ENCODE assay signal across 12 mouse cellular contexts in the genomic region with DNA sequence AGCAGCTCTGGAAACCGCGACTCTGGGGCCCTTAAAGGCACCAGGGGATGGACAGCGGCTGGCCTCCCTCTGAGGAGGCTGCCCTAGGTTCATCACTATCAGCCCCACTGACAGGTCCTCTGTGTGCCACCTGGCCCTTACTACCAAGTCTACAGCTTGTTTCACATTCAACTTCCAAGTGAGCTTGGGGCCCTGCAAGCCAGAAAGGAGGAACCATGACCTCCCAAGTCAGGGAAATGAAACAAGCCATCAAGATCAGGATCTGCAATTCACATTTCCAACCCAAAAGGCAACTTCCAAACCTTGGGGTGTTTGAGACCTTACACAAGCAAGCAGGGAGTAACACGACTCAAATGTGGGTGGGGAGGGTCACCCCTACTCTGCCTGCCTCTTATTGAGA. TPM values are rescaled to one million over a fixed set of nuclear protein-coding genes. Genes with fewer than 3 reads are reported as not detected.
DNase-seq lines count a peak whose midpoint lies in the region; ATAC-seq and TF ChIP-seq lines count a peak whose summit lies in the region.
"Had no signal": no experiment of that assay in that cellular context is flagged by ENCODE, and none has a peak within 500 bp of the region (broad histone marks: within the 10 kb centered on the region; RNA-seq: fewer than 3 reads in every experiment).

No protein-coding gene starts in this region.

- peaks cover 4% of the 10 kb centered on the region; the same call in 1 of the 2 replicates for H3K27me3 ChIP-seq in lung, embryonic 14.5 days (ENCODE audit: insufficient read depth, low read length)
- H3K27me3 ChIP-seq in forebrain, embryonic 15.5 days: no peaks in the 10 kb centered on the region
- no peaks in the 10 kb centered on the region for H3K27me3 ChIP-seq in limb, embryonic 12.5 days
- peaks cover 4% of the 10 kb centered on the region; the same call in 1 of the 2 replicates for H3K27me3 ChIP-seq in neural tube, embryonic 15.5 days (replicated peaks)

- peak overlapping the region; percentile 69 for H3K4me2 ChIP-seq in lung, embryonic 14.5 days
- peak overlapping the region; percentile 48 for H3K4me2 ChIP-seq in forebrain, embryonic 15.5 days (replicated peaks)
- H3K4me2 ChIP-seq in limb, embryonic 12.5 days: peak overlapping the region; percentile 58
- peak overlapping the region; percentile 68 for H3K4me2 ChIP-seq in neural tube, embryonic 15.5 days

- no peak overlapping the region for H3K27ac ChIP-seq in lung, embryonic 14.5 days (ENCODE audit: low read depth)
- H3K27ac ChIP-seq in forebrain, embryonic 15.5 days (replicated peaks): no peak overlapping the region
- H3K27ac ChIP-seq in limb, embryonic 12.5 days: no peak overlapping the region
- no peak overlapping the region for H3K27ac ChIP-seq in neural tube, embryonic 15.5 days (replicated peaks)
- H3K27ac ChIP-seq: liver, embryonic 14.5 days had no signal

- no peak overlapping the region for H3K4me3 ChIP-seq in lung, embryonic 14.5 days (ENCODE audit: low read depth, low read length)
- H3K4me3 ChIP-seq in forebrain, embryonic 15.5 days: peak overlapping the region; percentile 80
- peak overlapping the region; percentile 84 for H3K4me3 ChIP-seq in limb, embryonic 12.5 days (replicated peaks)
- H3K4me3 ChIP-seq in neural tube, embryonic 15.5 days (replicated peaks): peak overlapping the region; percentile 72
- H3K4me3 ChIP-seq: myocyte had no signal

- no peak for TF ChIP-seq CTCF in lung, embryonic 14.5 days (IDR thresholded peaks at IDR 0.05; ENCODE audit: low read depth)

- WGBS in lung, embryonic 14.5 days: 39% methylated on average over 4 of the region's 4 CpGs
- 38% methylated on average over 4 of the region's 4 CpGs for WGBS in forebrain, embryonic 15.5 days
- WGBS in limb, embryonic 12.5 days: 66% methylated on average over 4 of the region's 4 CpGs
- 53% methylated on average over 4 of the region's 4 CpGs for WGBS in neural tube, embryonic 15.5 days

- H3K4me1 ChIP-seq in lung, embryonic 14.5 days (ENCODE audit: insufficient read depth): no peaks in the 10 kb centered on the region
- peaks cover 29% of the 10 kb centered on the region for H3K4me1 ChIP-seq in forebrain, embryonic 15.5 days
- H3K4me1 ChIP-seq in limb, embryonic 12.5 days (replicated peaks): peaks cover 24% of the 10 kb centered on the region
- H3K4me1 ChIP-seq in neural tube, embryonic 15.5 days: peaks cover 38% of the 10 kb centered on the region

- H3K9me3 ChIP-seq in lung, embryonic 14.5 days (ENCODE audit: low read depth, low read length): no peaks in the 10 kb centered on the region
- no peaks in the 10 kb centered on the region for H3K9me3 ChIP-seq in forebrain, embryonic 15.5 days
- H3K9me3 ChIP-seq in limb, embryonic 12.5 days: no peaks in the 10 kb centered on the region
- no peaks in the 10 kb centered on the region for H3K9me3 ChIP-seq in neural tube, embryonic 15.5 days (replicated peaks)

- ATAC-seq in lung, embryonic 14.5 days (ENCODE audit: insufficient read depth): no peak
- no peak for ATAC-seq in forebrain, embryonic 15.5 days (replicated peaks)
- no peak for ATAC-seq in limb, embryonic 12.5 days (ENCODE audit: insufficient number of reproducible peaks, insufficient read depth, low FRiP score, low TSS enrichment, low read depth)
- no peak for ATAC-seq in neural tube, embryonic 15.5 days (ENCODE audit: low FRiP score)

- H3K36me3 ChIP-seq in lung, embryonic 14.5 days (ENCODE audit: insufficient read depth): no peaks in the 10 kb centered on the region
- H3K36me3 ChIP-seq in forebrain, embryonic 15.5 days: no peaks in the 10 kb centered on the region
- peaks cover 26% of the 10 kb centered on the region for H3K36me3 ChIP-seq in limb, embryonic 12.5 days
- H3K36me3 ChIP-seq in neural tube, embryonic 15.5 days: no peaks in the 10 kb centered on the region

- H3K9ac ChIP-seq in lung, embryonic 14.5 days: no peak overlapping the region
- H3K9ac ChIP-seq in forebrain, embryonic 15.5 days (replicated peaks): peak overlapping the region; percentile 20; the same call in 1 of the 2 replicates
- H3K9ac ChIP-seq in limb, embryonic 12.5 days (replicated peaks): peak overlapping the region; percentile 84; the same call in 1 of the 2 replicates
- H3K9ac ChIP-seq in neural tube, embryonic 15.5 days (replicated peaks): 0 out of 2 replicates have a peak overlapping the region, but pooled peaks have one; percentile 20
- H3K9ac ChIP-seq: liver, embryonic 14.5 days had no signal

- no peak for DNase-seq in lung, embryonic 14.5 days
- no peak for DNase-seq in lung, postnatal 36 days
- DNase-seq in layer of hippocampus, postnatal 36 days: no peak
- DNase-seq in spleen, postnatal 36 days (ENCODE audit: low spot score in 2 of 2): no peak
- DNase-seq: gastrocnemius, postnatal 10 days; kidney, postnatal 25 days had no signal

RNA-seq across cellular contexts. Expression of a gene that starts 40.7 kb away (rescaled TPM):
- polyA plus RNA-seq in lung, embryonic 14.5 days (2014; fragmentation: Nextera tagmentation; extraction: Ambion mirVana): 2.4 and 2.6 TPM in 2 replicates
- not detected in 2 replicates for polyA plus RNA-seq in forebrain, embryonic 15.5 days (2015; fragmentation: Nextera tagmentation; extraction: Ambion mirVana)
- not detected in 2 replicates for polyA plus RNA-seq in limb, embryonic 12.5 days (2016; fragmentation: Nextera tagmentation; extraction: Ambion mirVana)
- polyA plus RNA-seq in neural tube, embryonic 15.5 days (2015; fragmentation: Nextera tagmentation; extraction: Ambion mirVana): not detected in 2 replicates
- not detected for total RNA-seq in layer of hippocampus, postnatal 36 days (2021)
- total RNA-seq: adrenal gland, adult 2 months; gastrocnemius, postnatal 10 days had no signal
- polyA plus RNA-seq: adrenal gland, adult 2 months; liver, embryonic 14.5 days; myocyte had no signal

RNA-seq across cellular contexts. Expression of a gene that starts 42.3 kb away (rescaled TPM):
- 14.1 and 15.4 TPM in 2 replicates for polyA plus RNA-seq in lung, embryonic 14.5 days (2014; fragmentation: Nextera tagmentation; extraction: Ambion mirVana)
- 5.7 and 6.8 TPM in 2 replicates for polyA plus RNA-seq in forebrain, embryonic 15.5 days (2015; fragmentation: Nextera tagmentation; extraction: Ambion mirVana)
- 0.74 and 1.1 TPM in 2 replicates for polyA plus RNA-seq in limb, embryonic 12.5 days (2016; fragmentation: Nextera tagmentation; extraction: Ambion mirVana)
- polyA plus RNA-seq in neural tube, embryonic 15.5 days (2015; fragmentation: Nextera tagmentation; extraction: Ambion mirVana): 9.8 and 11.3 TPM in 2 replicates
- total RNA-seq in layer of hippocampus, postnatal 36 days (2021): under 1 TPM in 1 of 2 experiments, not detected in 1; 0.27 TPM
- total RNA-seq: gastrocnemius, postnatal 10 days had no signal
